Mouse (Mus musculus): ENCODE data around the gene Zdhhc17.
A peak's percentile ranks its signal among the peaks of the same experiment; 100 is the strongest.

Gene Zdhhc17

GRCm38 (mm10) chr10:111009641-111010479, at the start of gene Zdhhc17:
Zdhhc17 (minus strand) TSS chr10:111010140.
- peak; percentile 99 for DNase-seq

- peak; percentile 49 for DNase-seq
Observed at GRCm38 (mm10) chr10:111055770-111056169, 45.8 kb upstream of the Zdhhc17 start.

GRCm38 (mm10) chr10:111051606-111052005, 41.7 kb upstream of the Zdhhc17 start:
- peak; percentile 67 for DNase-seq

- peak; percentile 37 for DNase-seq
Observed at GRCm38 (mm10) chr10:111050511-111050910, 40.6 kb upstream of the Zdhhc17 start.

- no peak for DNase-seq
Observed at GRCm38 (mm10) chr10:111050061-111050460, 40.1 kb upstream of the Zdhhc17 start.

- peak; percentile 93 for DNase-seq
Observed at GRCm38 (mm10) chr10:111047895-111048294, 38.0 kb upstream of the Zdhhc17 start.

- DNase-seq: no peak
Observed at GRCm38 (mm10) chr10:111040078-111040656, 30.2 kb upstream of the Zdhhc17 start.

GRCm38 (mm10) chr10:111036851-111037250, 26.9 kb upstream of the Zdhhc17 start:
- no peak for DNase-seq

GRCm38 (mm10) chr10:111035134-111035533, 25.2 kb upstream of the Zdhhc17 start:
- peak; percentile 30 for DNase-seq

GRCm38 (mm10) chr10:111031511-111032365, 21.8 kb upstream of the Zdhhc17 start:
- DNase-seq: peak; percentile 93

- peak; percentile 78 for DNase-seq
Observed at GRCm38 (mm10) chr10:111030845-111031244, 20.9 kb upstream of the Zdhhc17 start.

- DNase-seq: peak; percentile 59
Observed at GRCm38 (mm10) chr10:111026106-111026505, 16.2 kb upstream of the Zdhhc17 start.

- no peak for DNase-seq
Observed at GRCm38 (mm10) chr10:111024746-111025145, 14.8 kb upstream of the Zdhhc17 start.

GRCm38 (mm10) chr10:111014476-111014875, 4.5 kb upstream of the Zdhhc17 start:
- peak; percentile 97 for DNase-seq

- DNase-seq: peak; percentile 48
Observed at GRCm38 (mm10) chr10:111013265-111013664, 3.3 kb upstream of the Zdhhc17 start.

GRCm38 (mm10) chr10:111012496-111013038, 2.6 kb upstream of the Zdhhc17 start:
- peak; percentile 83 for DNase-seq

- peak; percentile 13 for DNase-seq
Observed at GRCm38 (mm10) chr10:111011226-111011765, 1.4 kb upstream of the Zdhhc17 start.

GRCm38 (mm10) chr10:111010480-111011225, 713 bp upstream of the Zdhhc17 start:
- DNase-seq: peak; percentile 93

GRCm38 (mm10) chr10:111009113-111009640, 763 bp downstream of the Zdhhc17 start:
- no peak for DNase-seq

GRCm38 (mm10) chr10:111007687-111008086, 2.3 kb downstream of the Zdhhc17 start:
- no peak for DNase-seq
